Mouse (Mus musculus) myocyte (in vitro differentiated cells): ENCODE measurements around the gene Kcnj4.

Experiments
- MAX ChIP-seq: IDR thresholded peaks from one replicate; pipeline ENCODE4 v1.6.1; 2011; ENCODE audit warnings: low read depth, mild to moderate bottlenecking, control low read depth
- MYOD1 ChIP-seq, 3 experiments: IDR thresholded peaks; one replicate each; pipeline ENCODE4 v1.6.1; 2011; ENCODE audit warnings: control low read depth in 2 of 3, low read depth in 2 of 3, mild to moderate bottlenecking in 2 of 3, moderate library complexity in 1 of 3; ENCODE audit not compliant: insufficient read length in 2 of 3, control insufficient read depth in 1 of 3
- MYOG ChIP-seq, 3 experiments: IDR thresholded peaks; one replicate each; pipeline ENCODE4 v1.6.1; 2011; ENCODE audit warnings: control low read depth in 2 of 3, low read depth in 2 of 3, mild to moderate bottlenecking in 2 of 3; ENCODE audit not compliant: insufficient read length in 2 of 3, control insufficient read depth in 1 of 3, insufficient read depth in 1 of 3
- POLR2A ChIP-seq: IDR thresholded peaks from one replicate; pipeline ENCODE4 v1.6.1; 2011; ENCODE audit warnings: low read depth, mild to moderate bottlenecking, control low read depth, moderate library complexity; ENCODE audit not compliant: insufficient read length
- TCF12 ChIP-seq: IDR thresholded peaks from one replicate; pipeline ENCODE4 v1.6.1; 2011; ENCODE audit warnings: mild to moderate bottlenecking, control low read depth; ENCODE audit not compliant: poor library complexity, insufficient read depth, severe bottlenecking

DNA sequence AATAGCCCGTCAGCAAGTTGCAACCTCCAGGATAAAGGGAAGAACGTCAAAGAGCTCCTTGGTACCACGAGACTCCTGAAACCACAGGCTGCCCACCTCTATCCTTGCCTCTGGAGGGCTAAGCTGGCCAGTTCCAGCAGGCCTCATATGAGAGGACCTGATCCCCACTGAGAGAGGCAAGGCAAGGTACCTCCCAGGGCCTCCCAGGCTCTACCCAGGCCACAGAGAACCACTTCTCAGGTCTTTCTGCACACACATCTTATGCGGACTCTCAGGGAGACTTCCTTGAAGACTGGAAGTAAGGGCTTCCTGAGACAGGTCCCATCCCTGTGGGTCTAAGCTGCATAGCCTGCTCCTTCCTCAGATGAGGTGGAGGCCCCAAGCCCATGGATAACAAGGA lies 65.7 kb downstream of the Kcnj4 start:
- TF ChIP-seq POLR2A: no peak
- TF ChIP-seq MYOG (IDR thresholded peaks at IDR 0.05; ENCODE audit: control insufficient read depth in 1 of 3, insufficient read depth in 1 of 3, insufficient read length in 2 of 3, low read depth in 2 of 3): no peak
- no peak for TF ChIP-seq MAX
- no peak for TF ChIP-seq TCF12
- TF ChIP-seq MYOD1 (IDR thresholded peaks at IDR 0.05; ENCODE audit: control insufficient read depth in 1 of 3, insufficient read length in 2 of 3, low read depth in 2 of 3): no peak
